Comparison of ENCODE assay signal across 7 mouse cellular contexts in the genomic region with DNA sequence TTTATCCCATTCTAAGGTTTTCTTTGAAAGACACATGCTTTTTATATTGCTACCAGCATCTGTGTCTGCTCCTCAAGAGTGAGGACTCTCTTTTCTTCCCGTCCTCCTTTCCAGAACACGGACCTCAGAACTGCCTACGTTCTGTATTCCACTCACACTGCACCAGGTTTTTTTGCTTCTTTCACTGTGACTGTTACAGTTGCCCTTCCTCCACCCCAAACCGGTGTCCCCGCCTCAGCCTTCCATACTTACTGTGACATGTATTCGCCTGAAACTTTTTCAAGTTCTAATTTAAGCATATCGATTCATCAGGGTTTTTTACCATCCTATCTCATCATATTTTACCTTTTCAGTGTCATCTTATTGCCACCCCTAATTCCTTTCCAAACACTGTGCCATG. TPM values are rescaled to one million over a fixed set of nuclear protein-coding genes. Genes with fewer than 3 reads are reported as not detected.
DNase-seq lines count a peak whose midpoint lies in the region; ATAC-seq lines count a peak whose summit lies in the region.

No protein-coding gene starts in this region.

- peak; percentile 58 for DNase-seq in 3T3-L1 (ENCODE audit: low read depth, low spot score)
- peak; percentile 70 for DNase-seq in 416B (ENCODE audit: low read depth)
- peak; percentile 17 for DNase-seq in cerebellum, adult 8-10 months
- no peak for DNase-seq in heart, embryonic 10.5 days (ENCODE audit: low spot score)
- peak; percentile 9 for DNase-seq in kidney, postnatal 14 days
- peak; percentile 24 for DNase-seq in lung, postnatal 36 days

- ATAC-seq in stomach, embryonic 16.5 days (ENCODE audit: insufficient read depth, low FRiP score), result no peak

- WGBS in heart, embryonic 10.5 days, result 12% methylated on average over 7 of the region's 7 CpGs
- WGBS in stomach, embryonic 16.5 days, result 6% methylated on average over 7 of the region's 7 CpGs

- 0 out of 2 replicates have a peak, but pooled peaks cover 6% of the 10 kb centered on the region for H3K36me3 ChIP-seq in heart, embryonic 10.5 days
- H3K36me3 ChIP-seq in stomach, embryonic 16.5 days (ENCODE audit: control insufficient read depth, insufficient read depth, low read length), result no peaks in the 10 kb centered on the region

- H3K4me2 ChIP-seq in stomach, embryonic 16.5 days (ENCODE audit: low read depth, low read length), result peak overlapping the region; percentile 83

- no peaks in the 10 kb centered on the region for H3K27me3 ChIP-seq in heart, embryonic 10.5 days (ENCODE audit: insufficient read depth, poor library complexity, severe bottlenecking)
- no peaks in the 10 kb centered on the region for H3K27me3 ChIP-seq in stomach, embryonic 16.5 days (ENCODE audit: control insufficient read depth, insufficient read depth, low read length)

- H3K4me3 ChIP-seq in heart, embryonic 10.5 days, result peak overlapping the region; percentile 99
- peak overlapping the region; percentile 96 for H3K4me3 ChIP-seq in stomach, embryonic 16.5 days (replicated peaks; ENCODE audit: low read length)

- H3K27ac ChIP-seq in heart, embryonic 10.5 days, result peak overlapping the region; percentile 98
- H3K27ac ChIP-seq in stomach, embryonic 16.5 days (ENCODE audit: low read length), result peak overlapping the region; percentile 99

- peaks cover 24% of the 10 kb centered on the region for H3K4me1 ChIP-seq in heart, embryonic 10.5 days
- peaks cover 22% of the 10 kb centered on the region for H3K4me1 ChIP-seq in stomach, embryonic 16.5 days (ENCODE audit: control insufficient read depth, insufficient read depth, low read length)

- no peaks in the 10 kb centered on the region for H3K9me3 ChIP-seq in heart, embryonic 10.5 days
- no peaks in the 10 kb centered on the region for H3K9me3 ChIP-seq in stomach, embryonic 16.5 days (replicated peaks; ENCODE audit: control insufficient read depth, low read length)

- H3K9ac ChIP-seq in stomach, embryonic 16.5 days (ENCODE audit: low read length), result peak overlapping the region; percentile 100

RNA-seq across cellular contexts. Expression of a gene that starts 1.0 kb away (rescaled TPM):
- 54.5 and 63.1 TPM in 2 replicates for polyA plus RNA-seq in heart, embryonic 10.5 days (2016; fragmentation: Nextera tagmentation; extraction: Ambion mirVana)
- polyA plus RNA-seq in stomach, embryonic 16.5 days (2015; fragmentation: Nextera tagmentation; extraction: Ambion mirVana), result 56.6 and 65.3 TPM in 2 replicates

RNA-seq across cellular contexts. Expression of a gene that starts 1.6 kb away (rescaled TPM):
- 85.1 and 91.3 TPM in 2 replicates for polyA plus RNA-seq in heart, embryonic 10.5 days (2016; fragmentation: Nextera tagmentation; extraction: Ambion mirVana)
- 96.6 and 98.8 TPM in 2 replicates for polyA plus RNA-seq in stomach, embryonic 16.5 days (2015; fragmentation: Nextera tagmentation; extraction: Ambion mirVana)
